Mouse (Mus musculus): ENCODE data around the gene Fam172a. TPM values are rescaled to one million over a fixed set of nuclear protein-coding genes. Genes with fewer than 3 reads are reported as not detected.

Fam172a gene
- polyA plus RNA-seq, 1 experiment, result 0.56 TPM

GRCm38 (mm10) chr13:78187833-78188232, 486.0 kb downstream of the Fam172a start:
- no peaks in the 10 kb centered on the region for H3K9me3 ChIP-seq (ENCODE audit: control insufficient read depth, low read length)
- H3K36me3 ChIP-seq (ENCODE audit: control insufficient read depth), result no peaks in the 10 kb centered on the region
- H3K4me3 ChIP-seq (replicated peaks), result no peak overlapping the region
- TF ChIP-seq GATA1 (IDR thresholded peaks at IDR 0.05; ENCODE audit: low read length), result no peak
- TF ChIP-seq TAL1 (IDR thresholded peaks at IDR 0.05; ENCODE audit: low read length), result no peak
- H3K4me1 ChIP-seq (ENCODE audit: control insufficient read depth), result no peaks in the 10 kb centered on the region
- peaks cover 95% of the 10 kb centered on the region for H3K27me3 ChIP-seq (ENCODE audit: control insufficient read depth)

GRCm38 (mm10) chr13:78189586-78189985, 487.8 kb downstream of the Fam172a start:
- TF ChIP-seq GATA1 (IDR thresholded peaks at IDR 0.05; ENCODE audit: low read length) (no peak), TAL1 (IDR thresholded peaks at IDR 0.05; ENCODE audit: low read length) (no peak)
- Histone ChIP-seq H3K27me3 (ENCODE audit: control insufficient read depth) (peaks cover 95% of the 10 kb centered on the region), H3K4me3 (replicated peaks) (no peak overlapping the region), H3K9me3 (ENCODE audit: control insufficient read depth, low read length) (no peaks in the 10 kb centered on the region), H3K4me1 (ENCODE audit: control insufficient read depth) (no peaks in the 10 kb centered on the region), H3K36me3 (ENCODE audit: control insufficient read depth) (no peaks in the 10 kb centered on the region)

- H3K27me3 ChIP-seq (ENCODE audit: control insufficient read depth), result peaks cover 95% of the 10 kb centered on the region
- no peaks in the 10 kb centered on the region; the same call in 1 of the 2 replicates for H3K4me1 ChIP-seq (ENCODE audit: control insufficient read depth)
- TF ChIP-seq TAL1 (IDR thresholded peaks at IDR 0.05; ENCODE audit: low read length), result no peak
- no peak for TF ChIP-seq GATA1 (IDR thresholded peaks at IDR 0.05; ENCODE audit: low read length)
- no peak overlapping the region for H3K4me3 ChIP-seq (replicated peaks)
- no peaks in the 10 kb centered on the region for H3K36me3 ChIP-seq (ENCODE audit: control insufficient read depth)
- H3K9me3 ChIP-seq (ENCODE audit: control insufficient read depth, low read length), result peaks cover 4% of the 10 kb centered on the region; the same call in 1 of the 2 replicates
Observed at GRCm38 (mm10) chr13:78193211-78193610, 491.4 kb downstream of the Fam172a start.

GRCm38 (mm10) chr13:78194135-78194849, 492.5 kb downstream of the Fam172a start:
- no peaks in the 10 kb centered on the region; the same call in 1 of the 2 replicates for H3K4me1 ChIP-seq (ENCODE audit: control insufficient read depth)
- TF ChIP-seq GATA1 (IDR thresholded peaks at IDR 0.05; ENCODE audit: low read length) (no peak), TAL1 (IDR thresholded peaks at IDR 0.05; ENCODE audit: low read length) (no peak)
- peaks cover 100% of the 10 kb centered on the region for H3K27me3 ChIP-seq (ENCODE audit: control insufficient read depth)
- peaks cover 4% of the 10 kb centered on the region; the same call in 1 of the 2 replicates for H3K9me3 ChIP-seq (ENCODE audit: control insufficient read depth, low read length)
- no peak overlapping the region for H3K4me3 ChIP-seq (replicated peaks)
- no peaks in the 10 kb centered on the region for H3K36me3 ChIP-seq (ENCODE audit: control insufficient read depth)

- Histone ChIP-seq H3K36me3 (ENCODE audit: control insufficient read depth) (no peaks in the 10 kb centered on the region), H3K4me3 (replicated peaks) (no peak overlapping the region), H3K9me3 (ENCODE audit: control insufficient read depth, low read length) (peaks cover 4% of the 10 kb centered on the region; the same call in 1 of the 2 replicates), H3K4me1 (ENCODE audit: control insufficient read depth) (no peaks in the 10 kb centered on the region; the same call in 1 of the 2 replicates), H3K27me3 (ENCODE audit: control insufficient read depth) (peaks cover 100% of the 10 kb centered on the region)
- TF ChIP-seq GATA1 (IDR thresholded peaks at IDR 0.05; ENCODE audit: low read length), result no peak
- no peak for TF ChIP-seq TAL1 (IDR thresholded peaks at IDR 0.05; ENCODE audit: low read length)
Observed at GRCm38 (mm10) chr13:78194850-78195600, 493.2 kb downstream of the Fam172a start.

GRCm38 (mm10) chr13:78195601-78196115, 493.8 kb downstream of the Fam172a start:
- H3K4me1 ChIP-seq (ENCODE audit: control insufficient read depth), result no peaks in the 10 kb centered on the region; the same call in 1 of the 2 replicates
- TF ChIP-seq GATA1 (IDR thresholded peaks at IDR 0.05; ENCODE audit: low read length) (no peak), TAL1 (IDR thresholded peaks at IDR 0.05; ENCODE audit: low read length) (no peak)
- peaks cover 100% of the 10 kb centered on the region for H3K27me3 ChIP-seq (ENCODE audit: control insufficient read depth)
- H3K36me3 ChIP-seq (ENCODE audit: control insufficient read depth), result no peaks in the 10 kb centered on the region
- H3K4me3 ChIP-seq (replicated peaks), result no peak overlapping the region
- H3K9me3 ChIP-seq (ENCODE audit: control insufficient read depth, low read length), result peaks cover 4% of the 10 kb centered on the region; the same call in 1 of the 2 replicates

- TF ChIP-seq TAL1 (IDR thresholded peaks at IDR 0.05; ENCODE audit: low read length), result no peak
- TF ChIP-seq GATA1 (IDR thresholded peaks at IDR 0.05; ENCODE audit: low read length), result no peak
- H3K9me3 ChIP-seq (ENCODE audit: control insufficient read depth, low read length), result peaks cover 4% of the 10 kb centered on the region; the same call in 1 of the 2 replicates
- peaks cover 100% of the 10 kb centered on the region for H3K27me3 ChIP-seq (ENCODE audit: control insufficient read depth)
- H3K4me3 ChIP-seq (replicated peaks), result no peak overlapping the region
- H3K36me3 ChIP-seq (ENCODE audit: control insufficient read depth), result no peaks in the 10 kb centered on the region
- no peaks in the 10 kb centered on the region; the same call in 1 of the 2 replicates for H3K4me1 ChIP-seq (ENCODE audit: control insufficient read depth)
Observed at GRCm38 (mm10) chr13:78196236-78196796, 494.5 kb downstream of the Fam172a start.

- TF ChIP-seq TAL1 (IDR thresholded peaks at IDR 0.05; ENCODE audit: low read length) (no peak), GATA1 (IDR thresholded peaks at IDR 0.05; ENCODE audit: low read length) (no peak)
- peaks cover 4% of the 10 kb centered on the region; the same call in 1 of the 2 replicates for H3K9me3 ChIP-seq (ENCODE audit: control insufficient read depth, low read length)
- H3K27me3 ChIP-seq (ENCODE audit: control insufficient read depth), result peaks cover 100% of the 10 kb centered on the region
Observed at GRCm38 (mm10) chr13:78197286-78197818, 495.5 kb downstream of the Fam172a start.

More at GRCm38 (mm10) chr13:78197286-78197818, 495.5 kb downstream of the Fam172a start:
- H3K4me3 ChIP-seq (replicated peaks), result no peak overlapping the region
- no peaks in the 10 kb centered on the region for H3K36me3 ChIP-seq (ENCODE audit: control insufficient read depth)
- H3K4me1 ChIP-seq (ENCODE audit: control insufficient read depth), result no peaks in the 10 kb centered on the region; the same call in 1 of the 2 replicates

Measured in erythroblast, embryonic 14.5 days (primary cell).